Mouse (Mus musculus): ENCODE results near the gene Gm3435.
"Not testable (repeated sequence)": the region's sequence is repeated elsewhere in the genome, so short reads cannot be mapped to it uniquely, and the experiment has no call there.

GRCm38 (mm10) chr17:15023878-15024492 lies 14.0 kb downstream of the Gm3435 start:
- TF ChIP-seq GATA1, TAL1 (IDR thresholded peaks at IDR 0.05; ENCODE audit: low read length): not testable (repeated sequence)

Data from erythroblast, embryonic 14.5 days (primary cell).